26 mouse cellular contexts compared by ENCODE assay signal in genomic region chr6:91745246-91745645, GRCm38 (mm10).
DNase-seq lines count a peak whose midpoint lies in the region; ATAC-seq and TF ChIP-seq lines count a peak whose summit lies in the region.
"Had no signal": no experiment of that assay in that cellular context is flagged by ENCODE, and none has a peak within 500 bp of the region (broad histone marks: within the 10 kb centered on the region; RNA-seq: fewer than 3 reads in every experiment).

No protein-coding gene starts in this region.

- H3K9ac ChIP-seq in kidney, postnatal 0 days (ENCODE audit: low read depth, low read length) = no peak overlapping the region
- H3K9ac ChIP-seq: embryonic facial prominence, embryonic 12.5 days; embryonic facial prominence, embryonic 15.5 days; forebrain, postnatal 0 days; hindbrain, embryonic 13.5 days had no signal

- DNase-seq in cerebellum, postnatal 10 days = peak; percentile 56 to 69
- DNase-seq in cerebellum, adult 2 months = no peak
- no peak for DNase-seq in kidney, adult 2 months
- DNase-seq in kidney, postnatal 14 days = no peak
- DNase-seq in kidney, postnatal 0 days (ENCODE audit: low spot score) = no peak
- DNase-seq in kidney, adult 8-10 months = no peak
- peak; percentile 2 for DNase-seq in right cerebral cortex, postnatal 14 days
- no peak for DNase-seq in right cerebral cortex, postnatal 36 days (ENCODE audit: low spot score in 2 of 2)
- DNase-seq: adrenal gland, adult 2 months; adrenal gland, postnatal 14 days; B cell, adult 2 months; cerebellum, adult 11-12 months; cerebellum, adult 9-10 months; cerebellum, postnatal 25 days; forebrain, postnatal 0 days; gastrocnemius, postnatal 25 days had no signal

- ATAC-seq in kidney, postnatal 0 days (replicated peaks; ENCODE audit: low FRiP score, low read depth) = no peak
- ATAC-seq: forebrain, embryonic 14.5 days; forebrain, postnatal 0 days; hindbrain, embryonic 16.5 days had no signal

- H3K4me2 ChIP-seq in kidney, postnatal 0 days (ENCODE audit: low read length) = no peak overlapping the region
- H3K4me2 ChIP-seq: embryonic facial prominence, embryonic 12.5 days; embryonic facial prominence, embryonic 15.5 days; heart, embryonic 11.5 days; hindbrain, embryonic 13.5 days had no signal

- H3K4me3 ChIP-seq in cerebellum, adult 2 months (replicated peaks; ENCODE audit: insufficient read depth, low read depth, low read length) = no peak overlapping the region
- no peak overlapping the region for H3K4me3 ChIP-seq in kidney, adult 2 months (ENCODE audit: insufficient read depth, low read depth, low read length)
- H3K4me3 ChIP-seq in kidney, postnatal 0 days (replicated peaks; ENCODE audit: low read depth, low read length) = no peak overlapping the region
- H3K4me3 ChIP-seq: embryonic facial prominence, embryonic 12.5 days; embryonic facial prominence, embryonic 15.5 days; hindbrain, embryonic 10.5 days; hindbrain, embryonic 13.5 days had no signal

- WGBS in cerebellum, adult 2 months = 53% methylated on average over 3 of the region's 3 CpGs
- WGBS in kidney, adult 2 months = 66% methylated on average over 3 of the region's 3 CpGs
- WGBS in kidney, postnatal 0 days = 77% methylated on average over 3 of the region's 3 CpGs

- 0 out of 2 replicates have a peak, but pooled peaks cover 2% of the 10 kb centered on the region for H3K4me1 ChIP-seq in cerebellum, adult 2 months (ENCODE audit: control insufficient read depth, insufficient read depth, low read length)
- peaks cover 23% of the 10 kb centered on the region; the same call in 1 of the 2 replicates for H3K4me1 ChIP-seq in kidney, adult 2 months (ENCODE audit: control insufficient read depth, insufficient read depth, low read length)
- 0 out of 2 replicates have a peak, but pooled peaks cover 5% of the 10 kb centered on the region for H3K4me1 ChIP-seq in kidney, postnatal 0 days (replicated peaks; ENCODE audit: insufficient read depth, low read length)
- H3K4me1 ChIP-seq: embryonic facial prominence, embryonic 12.5 days; hindbrain, embryonic 13.5 days had no signal

- peaks cover 2% of the 10 kb centered on the region; the same call in 1 of the 2 replicates for H3K36me3 ChIP-seq in kidney, adult 2 months (ENCODE audit: control insufficient read depth, insufficient read depth, low read length)
- peaks cover 51% of the 10 kb centered on the region for H3K36me3 ChIP-seq in kidney, postnatal 0 days (ENCODE audit: insufficient read depth, low read length)
- H3K36me3 ChIP-seq: G1E had no signal

- H3K9me3 ChIP-seq in kidney, postnatal 0 days (replicated peaks; ENCODE audit: low read length) = no peaks in the 10 kb centered on the region
- H3K9me3 ChIP-seq: embryonic facial prominence, embryonic 12.5 days; embryonic facial prominence, embryonic 15.5 days; G1E; hindbrain, embryonic 10.5 days; hindbrain, embryonic 13.5 days had no signal

- H3K27ac ChIP-seq in cerebellum, adult 2 months (ENCODE audit: insufficient read depth, low read length) = no peak overlapping the region
- H3K27ac ChIP-seq in kidney, adult 2 months (ENCODE audit: insufficient read depth, low read depth, low read length) = peak overlapping the region; percentile 87
- H3K27ac ChIP-seq in kidney, postnatal 0 days = peak overlapping the region; percentile 27; the same call in 1 of the 2 replicates
- H3K27ac ChIP-seq: embryonic facial prominence, embryonic 12.5 days; hindbrain, embryonic 10.5 days; hindbrain, embryonic 13.5 days had no signal

- no peak for TF ChIP-seq POLR2A in cerebellum, adult 2 months (IDR thresholded peaks at IDR 0.05; ENCODE audit: borderline replicate concordance, insufficient read depth, low read length)
- no peak for TF ChIP-seq POLR2A in kidney, adult 2 months (IDR thresholded peaks at IDR 0.05; ENCODE audit: low read depth, low read length)

- no peaks in the 10 kb centered on the region for H3K27me3 ChIP-seq in cerebellum, adult 2 months (ENCODE audit: control insufficient read depth, insufficient read depth, low read length)
- no peaks in the 10 kb centered on the region for H3K27me3 ChIP-seq in kidney, adult 2 months (replicated peaks; ENCODE audit: control insufficient read depth, insufficient read depth, low read length)
- no peaks in the 10 kb centered on the region for H3K27me3 ChIP-seq in kidney, postnatal 0 days (ENCODE audit: insufficient read depth, low read length)
- H3K27me3 ChIP-seq: CH12.LX; embryonic facial prominence, embryonic 12.5 days; embryonic facial prominence, embryonic 15.5 days; hindbrain, embryonic 13.5 days; Patski had no signal

- no peak for TF ChIP-seq CTCF in cerebellum, adult 2 months (IDR thresholded peaks at IDR 0.05; ENCODE audit: borderline replicate concordance, insufficient read depth, low read depth, low read length)
- no peak for TF ChIP-seq CTCF in kidney, adult 2 months (conservative IDR thresholded peaks at IDR 0.05; ENCODE audit: insufficient read depth, insufficient read length, low read depth, low read length)
- no peak for TF ChIP-seq CTCF in kidney, postnatal 0 days (IDR thresholded peaks at IDR 0.05; ENCODE audit: low read depth)

Comparison
In these comparisons a context has a peak if more than half of its experiments do, and no peak if none do; other contexts are left out.
1. DNase-seq: peak in cerebellum, postnatal 10 days (2 of 2) and right cerebral cortex, postnatal 14 days (single experiment); none in cerebellum, adult 2 months (0 of 2), kidney, adult 2 months (single experiment), kidney, postnatal 14 days (single experiment), kidney, postnatal 0 days (single experiment), kidney, adult 8-10 months (0 of 2) and right cerebral cortex, postnatal 36 days (0 of 2).